Mouse (Mus musculus) neural tube, embryonic 10.5 days (tissue): ENCODE data around the gene Cenpb.

Source experiments
- DNase-seq: peaks from one replicate; pipeline ENCODE4 v3.0.0-alpha.2; 2017; ENCODE audit warnings: low spot score; ENCODE audit errors: extremely low spot score

Gene Cenpb

DNA sequence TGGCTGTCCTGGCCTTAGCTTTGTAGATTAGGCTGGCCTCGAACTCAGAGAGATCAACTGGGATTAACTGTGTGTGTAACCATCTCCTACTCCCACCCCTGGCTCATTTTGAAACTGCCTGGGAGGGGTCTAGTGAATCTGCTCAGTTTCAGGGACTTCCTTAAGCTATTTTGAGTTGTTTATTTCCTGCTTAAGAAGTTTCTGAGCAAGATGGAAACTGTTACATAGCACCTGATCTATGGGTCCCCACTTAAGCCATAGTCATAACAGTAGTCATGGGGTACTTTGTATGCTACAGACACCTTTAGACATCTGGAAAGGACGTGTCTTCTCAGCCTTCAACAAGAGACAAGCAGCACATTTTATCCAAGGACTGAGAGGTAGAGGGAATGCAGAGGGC lies 20.8 kb upstream of the Cenpb start:
- DNase-seq = no peak

DNA sequence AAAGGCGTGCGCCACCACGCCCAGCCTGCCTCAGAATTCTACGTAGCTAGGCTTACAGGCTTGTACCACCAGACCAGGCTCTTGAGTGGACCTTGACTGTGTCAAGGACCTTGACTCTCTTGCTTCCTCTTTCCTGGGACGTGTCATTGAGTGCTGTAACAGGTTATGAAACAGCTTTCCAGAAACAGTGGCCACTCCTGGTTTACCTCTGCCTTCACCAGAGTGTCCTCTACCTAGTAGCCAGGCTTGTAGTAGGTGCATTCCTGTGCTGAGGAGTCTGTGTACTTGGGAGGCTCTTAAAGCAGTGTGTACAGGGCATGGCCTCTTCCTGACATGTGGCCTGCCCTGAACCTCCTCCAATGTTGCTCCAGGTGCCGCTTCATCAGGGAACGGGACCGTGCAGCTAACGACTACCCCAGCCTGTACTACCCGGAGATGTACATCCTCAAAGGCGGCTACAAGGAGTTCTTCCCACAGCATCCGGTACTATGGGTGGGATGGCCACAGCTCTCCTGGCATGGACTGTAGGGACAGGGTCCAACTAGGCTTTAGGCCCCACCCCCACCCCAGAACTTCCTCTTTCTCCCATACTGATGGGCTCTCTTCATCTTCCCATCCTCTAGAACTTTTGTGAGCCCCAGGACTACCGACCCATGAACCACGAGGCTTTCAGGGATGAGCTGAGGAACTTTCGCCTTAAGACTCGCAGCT lies 16.9 kb upstream of the Cenpb start:
- no peak for DNase-seq

DNA sequence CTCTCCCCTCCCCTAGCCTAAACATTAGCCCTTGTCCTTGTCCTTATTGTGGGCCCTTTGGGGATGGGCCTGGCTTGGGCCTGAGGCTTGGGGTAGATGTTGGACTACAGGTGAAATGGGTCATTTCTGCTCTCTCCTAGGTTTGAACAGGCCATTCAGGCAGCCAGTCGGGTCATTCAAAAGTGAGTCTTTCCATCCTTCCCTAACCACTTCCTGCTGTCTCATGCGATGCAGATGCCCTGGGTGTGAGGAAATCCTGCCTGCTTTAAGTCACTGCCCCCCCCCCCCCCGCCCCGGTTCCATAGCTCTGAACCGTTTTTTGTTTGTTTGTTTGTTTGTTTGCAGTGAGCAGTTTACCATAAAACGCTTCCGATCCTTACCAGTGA lies 11.1 kb upstream of the Cenpb start:
- no peak for DNase-seq

- peak; percentile 76 for DNase-seq
Observed at GRCm38 (mm10) chr2:131190344-131191004, 10.6 kb upstream of the Cenpb start.

GRCm38 (mm10) chr2:131189521-131190309 lies 9.8 kb upstream of the Cenpb start:
- DNase-seq = no peak

DNA sequence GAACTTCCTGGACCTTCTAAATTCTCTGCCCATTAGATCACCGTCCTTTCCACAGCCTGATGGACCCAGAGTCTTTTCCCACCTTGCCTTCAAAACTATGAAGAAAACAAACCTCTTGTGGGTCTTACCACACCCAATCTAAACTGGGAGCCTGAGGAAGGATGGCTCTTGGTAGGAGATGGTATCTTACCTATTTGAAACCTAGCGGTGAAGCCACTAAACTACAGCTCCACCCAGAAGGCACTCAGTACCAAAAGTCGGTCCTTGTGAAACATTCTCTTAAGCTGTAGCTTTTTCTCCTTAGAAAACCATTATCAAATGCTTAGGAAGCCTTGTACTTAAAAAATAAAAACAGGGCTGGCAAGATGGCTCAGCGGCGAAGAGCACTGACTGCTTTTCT lies 8.4 kb upstream of the Cenpb start:
- DNase-seq = no peak

DNA sequence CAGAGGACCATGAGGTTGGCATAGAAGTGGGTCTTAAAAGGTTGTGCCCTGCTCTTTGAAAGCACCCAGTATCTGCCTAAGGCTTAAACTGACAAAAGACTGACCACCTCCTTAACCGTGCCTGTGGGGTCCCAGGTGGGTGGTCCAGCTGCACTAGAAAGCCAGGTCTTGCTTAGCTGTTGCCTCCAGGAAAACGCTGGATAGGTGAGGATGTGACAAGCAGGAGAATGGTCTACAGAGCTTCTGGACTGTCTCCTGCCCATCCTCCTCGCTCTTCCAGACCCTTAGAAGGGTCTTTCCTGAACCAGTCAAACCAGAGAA lies 7.7 kb upstream of the Cenpb start:
- peak; percentile 40 for DNase-seq

DNA sequence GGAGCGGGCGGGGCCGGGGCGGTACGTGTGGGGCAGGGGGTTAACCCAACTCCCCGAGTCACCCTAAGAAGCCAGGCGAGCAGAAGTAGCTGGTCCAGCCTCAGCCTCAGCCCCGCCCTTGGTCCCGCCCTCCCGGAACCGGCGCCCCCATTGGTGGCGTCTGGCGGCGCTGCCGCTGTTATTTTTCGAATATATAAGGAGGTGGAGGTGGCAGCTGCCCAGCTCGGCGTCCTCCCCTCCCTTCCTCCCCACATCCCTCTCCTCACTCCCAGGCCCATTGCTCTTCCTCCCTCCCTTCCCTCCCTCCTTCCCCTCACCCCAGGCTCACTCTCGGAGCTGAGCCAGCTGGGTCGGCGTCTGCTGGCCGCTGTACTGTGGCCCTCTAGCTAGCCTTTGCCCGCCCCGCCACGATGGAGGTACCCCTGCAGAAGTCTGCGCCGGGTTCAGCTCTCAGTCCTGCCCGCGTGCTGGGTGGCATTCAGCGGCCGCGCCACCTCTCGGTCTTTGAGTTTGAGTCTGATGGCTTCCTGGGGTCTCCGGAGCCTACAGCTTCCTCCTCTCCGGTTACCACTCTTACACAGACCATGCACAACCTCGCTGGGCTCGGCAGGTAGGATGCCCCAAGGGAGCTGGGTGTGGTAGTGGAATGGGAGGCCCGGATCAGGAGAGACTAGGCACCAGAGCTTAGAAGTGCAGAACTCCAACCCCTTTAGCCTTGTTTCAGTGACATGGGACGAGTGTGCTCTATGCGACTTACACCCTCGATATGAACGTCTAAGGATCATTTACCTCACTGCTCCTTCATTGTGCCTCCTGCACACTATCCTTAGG lies 7.1 kb upstream of the Cenpb start, which contains the start of the genes Cdc25b and Spef1:
Gene Cdc25b, plus strand, starts transcription at position 179 of the 831 bp plus-strand sequence.
Gene Spef1, minus strand, starts transcription at position 512 of the 831 bp plus-strand sequence.
- peak; percentile 90 for DNase-seq

- DNase-seq = no peak
Observed at GRCm38 (mm10) chr2:131186343-131186742, 6.5 kb upstream of the Cenpb start.

- DNase-seq = peak; percentile 76
Observed at GRCm38 (mm10) chr2:131179246-131179886, 501 bp downstream of the Cenpb start.

DNA sequence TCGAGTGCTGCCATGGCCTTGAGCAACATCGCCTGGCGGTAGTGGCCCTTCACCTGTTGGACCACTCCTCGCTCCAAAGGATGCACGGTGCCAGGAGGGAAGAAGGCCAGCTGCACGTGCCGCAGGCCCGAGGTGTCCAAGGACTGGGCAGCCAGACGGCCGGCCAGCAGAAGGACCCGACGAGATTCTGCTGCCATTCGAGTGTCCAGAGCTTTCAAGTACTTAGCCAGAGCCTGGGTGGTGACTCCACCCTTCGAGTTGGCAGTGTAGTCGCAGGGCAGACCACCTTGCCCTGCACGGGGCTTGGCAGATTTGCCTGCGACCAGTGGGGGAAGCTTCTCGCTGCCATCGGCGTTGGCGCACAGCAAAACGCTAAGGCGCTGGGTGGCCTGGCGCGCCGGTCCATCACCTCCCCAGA lies 1.0 kb downstream of the Cenpb start:
- DNase-seq = peak; percentile 53

- DNase-seq = no peak
Observed at GRCm38 (mm10) chr2:131177932-131178331, 1.9 kb downstream of the Cenpb start.

- no peak for DNase-seq
Observed at GRCm38 (mm10) chr2:131176491-131176890, 3.4 kb downstream of the Cenpb start.

DNA sequence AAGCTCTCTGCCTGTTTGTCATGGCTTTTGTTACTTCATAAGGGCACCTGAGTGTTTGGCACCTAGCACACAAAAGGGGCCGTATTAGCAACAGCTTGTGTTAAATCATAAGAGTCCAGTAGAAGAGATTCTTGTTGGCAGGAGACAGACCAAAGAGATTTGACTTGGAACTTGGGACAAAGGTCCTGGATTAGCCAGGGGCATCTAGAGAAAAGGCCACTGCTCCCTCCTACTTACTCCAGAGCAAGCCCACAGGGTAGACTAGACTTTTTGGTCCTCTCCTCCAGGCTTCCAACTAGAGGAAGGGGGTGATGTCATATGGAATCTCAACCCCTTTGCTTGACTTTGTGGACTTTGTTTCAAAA lies 3.9 kb downstream of the Cenpb start:
- no peak for DNase-seq

DNA sequence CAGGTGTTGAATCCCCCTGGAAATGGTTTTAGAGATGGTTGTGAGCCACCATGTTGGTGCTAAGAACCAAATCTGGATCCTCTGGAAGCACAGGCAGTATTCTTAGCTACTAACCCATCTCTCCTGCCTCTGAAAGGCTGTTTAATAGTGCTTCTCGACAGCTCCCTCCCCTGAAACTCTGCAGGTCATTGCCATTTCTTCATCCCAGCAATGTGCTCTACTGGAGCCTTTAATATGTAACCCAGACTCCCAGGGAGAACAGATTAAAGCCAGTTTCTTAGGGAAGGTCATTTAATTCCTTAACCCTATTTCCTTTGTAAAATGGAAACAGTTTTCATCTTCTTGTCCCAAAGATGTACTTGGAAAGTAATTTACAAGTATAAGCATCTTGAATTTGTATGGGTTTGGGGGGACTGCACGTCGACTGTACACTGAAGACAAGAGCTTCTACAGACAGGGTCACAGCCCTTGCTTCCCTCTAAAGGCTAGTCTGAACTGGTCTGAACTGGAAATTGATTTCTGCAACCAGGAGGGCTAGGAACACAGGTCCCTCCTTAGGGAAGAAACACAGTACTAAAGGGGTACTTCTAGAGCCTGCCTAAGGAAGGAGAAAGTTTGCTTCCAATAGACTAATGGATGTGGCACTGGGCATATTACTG lies 4.5 kb downstream of the Cenpb start:
- DNase-seq = no peak

GRCm38 (mm10) chr2:131174700-131175099 lies 5.2 kb downstream of the Cenpb start:
- peak; percentile 59 for DNase-seq

- no peak for DNase-seq
Observed at GRCm38 (mm10) chr2:131172322-131172721, 7.5 kb downstream of the Cenpb start.

- peak; percentile 29 for DNase-seq
Observed at GRCm38 (mm10) chr2:131171401-131172104, 8.3 kb downstream of the Cenpb start.

- DNase-seq = no peak
Observed at GRCm38 (mm10) chr2:131170936-131171335, 8.9 kb downstream of the Cenpb start.

- no peak for DNase-seq
Observed at GRCm38 (mm10) chr2:131168914-131169313, 11.0 kb downstream of the Cenpb start.
